Mouse (Mus musculus) layer of hippocampus, postnatal 36 days (tissue): ENCODE data around the gene Igsf23. TPM values are rescaled to one million over a fixed set of nuclear protein-coding genes. Genes with fewer than 3 reads are reported as not detected.
"Not testable (repeated sequence)": the region's sequence is repeated elsewhere in the genome, so short reads cannot be mapped to it uniquely, and the experiment has no call there.

Experiments
- DNase-seq, 2 experiments: peaks; one replicate each; pipeline ENCODE4 v3.0.0; 2022
- total RNA-seq, 2 experiments: library from RNA; stranded (reverse); gene quantifications; 2 replicates each; pipeline ENCODE4 v1.2.3; 2021

Igsf23 gene
- total RNA-seq = not detected

DNA sequence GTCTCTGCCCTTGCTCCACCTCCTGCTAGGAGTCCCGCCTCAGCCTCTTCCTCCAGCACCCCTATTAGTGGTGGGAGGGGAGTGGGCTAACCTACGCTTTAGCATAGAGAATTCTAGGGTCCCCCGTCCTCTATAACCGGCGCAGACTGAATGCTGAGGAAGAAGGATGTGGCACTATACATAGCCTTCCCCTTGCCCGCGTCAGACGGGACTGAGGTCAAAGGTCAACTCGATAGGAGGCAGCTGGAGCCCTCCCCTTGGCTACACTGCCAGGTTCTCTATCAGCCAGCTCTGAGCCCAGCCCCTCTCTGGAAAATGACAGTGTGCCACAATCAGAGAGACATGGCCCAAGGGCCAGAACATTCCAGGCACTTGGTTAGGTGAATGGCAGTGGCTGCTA lies at the start of gene Igsf23:
TSS of gene Igsf23 (minus strand) at position 168 of the 400 bp plus-strand sequence.
- DNase-seq = no peak

DNA sequence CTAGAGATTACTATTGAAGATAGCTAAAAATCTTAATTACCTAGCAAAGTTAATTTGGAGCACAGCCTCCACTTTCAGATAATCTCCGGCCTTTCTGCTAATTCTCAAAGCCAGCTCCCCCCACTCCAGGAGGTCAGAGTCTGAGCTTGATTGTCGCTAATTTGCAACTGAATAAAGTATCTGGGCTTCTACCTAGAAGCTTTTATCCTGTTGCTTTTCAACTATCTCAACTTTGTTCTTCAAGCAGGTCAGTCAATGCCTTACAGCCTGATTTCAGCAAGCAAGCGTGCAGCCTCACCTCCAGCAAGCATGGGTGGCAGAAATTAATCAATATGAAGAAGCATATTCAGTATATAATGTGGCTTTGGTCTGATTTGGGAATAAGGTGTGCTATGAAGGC lies 46.2 kb upstream of the Igsf23 start:
- DNase-seq = not testable (repeated sequence)

DNA sequence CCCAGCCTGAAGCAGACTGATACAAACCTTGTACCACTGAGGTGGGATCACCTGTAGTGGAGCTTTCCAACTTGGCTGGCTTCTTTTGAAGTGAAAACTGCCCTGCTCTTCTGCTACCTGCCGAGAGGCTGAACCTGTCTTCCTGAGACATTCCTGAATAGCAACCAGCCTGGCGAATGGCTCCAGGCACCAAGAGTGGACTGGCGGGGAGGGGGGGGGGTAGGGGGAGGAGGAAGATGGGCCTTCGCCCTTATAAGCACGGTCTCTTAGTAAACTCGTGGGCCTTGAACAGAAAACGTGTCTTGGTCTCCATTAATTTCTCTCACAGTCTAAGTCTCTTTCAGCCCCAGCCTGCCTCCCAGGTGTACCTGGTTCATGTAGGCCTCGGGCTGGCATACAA lies 40.6 kb upstream of the Igsf23 start, which contains the start of gene Nlrp9b:
TSS of gene Nlrp9b (plus strand) at position 301 of the 400 bp plus-strand sequence.
- DNase-seq = not testable (repeated sequence)

GRCm38 (mm10) chr7:19971516-19971915 lies 21.0 kb upstream of the Igsf23 start:
- DNase-seq = no peak

- no peak for DNase-seq
Observed at GRCm38 (mm10) chr7:19970196-19970595, 19.6 kb upstream of the Igsf23 start.

DNA sequence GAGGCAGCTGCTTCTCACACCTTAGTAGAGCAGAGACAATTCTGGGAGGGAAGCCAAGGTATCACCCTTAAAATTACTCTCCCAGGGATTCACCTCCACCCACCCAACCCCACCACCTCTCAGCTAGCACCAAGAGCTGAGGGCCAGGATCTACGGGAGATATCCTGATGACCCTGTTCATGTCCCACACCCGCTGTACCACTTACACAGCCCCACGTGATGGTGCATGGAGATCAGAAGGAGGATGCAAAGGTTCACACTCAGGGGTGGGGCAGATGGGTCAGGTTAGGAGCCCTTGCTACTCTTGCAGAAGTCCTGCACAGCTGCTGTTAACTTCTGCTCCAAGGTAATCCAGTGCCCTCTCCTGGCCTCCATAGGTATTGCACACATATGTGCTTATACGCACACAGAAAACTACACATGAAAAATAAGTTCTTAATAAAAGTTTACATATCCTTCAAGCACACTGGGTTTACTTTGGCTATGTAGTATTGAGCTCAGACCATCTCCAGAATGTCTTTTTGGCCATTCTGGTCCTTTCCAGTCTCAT lies 19.1 kb upstream of the Igsf23 start:
- DNase-seq = no peak

DNA sequence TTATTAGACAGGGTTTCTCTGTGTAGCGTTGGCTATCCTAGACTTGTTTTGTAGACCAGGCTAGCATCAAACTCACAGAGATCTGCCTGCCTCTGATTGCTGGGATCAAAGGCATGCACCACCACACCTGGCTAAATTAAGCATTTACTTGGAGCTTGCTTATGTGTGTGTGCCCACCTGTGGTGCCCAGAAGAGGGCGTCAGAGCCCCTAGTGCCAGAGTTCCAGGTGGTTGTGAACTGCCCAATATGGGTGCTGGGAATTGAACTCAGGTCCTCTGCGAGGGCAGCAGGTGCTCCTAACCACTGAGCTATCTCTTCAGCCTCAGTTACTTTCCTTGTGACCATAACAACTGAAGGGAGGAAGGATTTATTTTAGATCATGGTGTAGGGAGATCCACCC lies 18.6 kb upstream of the Igsf23 start:
- no peak for DNase-seq

DNA sequence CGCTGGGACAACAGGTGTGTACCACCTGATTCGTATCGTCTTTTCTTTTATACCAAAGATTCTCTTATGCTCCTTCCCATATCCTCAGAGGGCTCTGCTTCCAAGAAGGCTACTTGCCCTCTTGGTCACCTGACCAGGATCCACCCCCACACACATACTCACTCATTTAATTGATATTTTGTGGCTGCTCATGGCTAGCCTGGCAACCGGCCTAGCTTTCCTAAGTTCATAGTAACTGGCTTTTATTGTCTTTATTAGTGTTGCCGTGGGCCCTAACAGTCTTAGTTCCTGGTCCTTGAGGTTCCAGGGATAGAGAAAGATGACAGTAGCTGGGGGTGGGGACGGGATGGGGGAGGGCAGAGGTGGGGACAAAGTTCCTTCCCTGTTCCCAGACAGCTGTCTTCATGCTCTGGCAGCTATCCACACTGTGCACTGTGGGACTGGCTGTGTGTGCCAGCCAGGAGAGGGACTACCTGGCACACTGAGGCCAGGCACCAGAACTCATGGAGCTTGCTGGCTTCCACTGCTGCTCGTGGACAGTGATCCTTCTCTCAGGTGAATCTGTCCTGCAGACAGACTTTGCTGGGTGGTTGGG lies 14.5 kb upstream of the Igsf23 start, which contains the start of gene Ceacam20:
TSS of gene Ceacam20 (plus strand) at position 428 of the 595 bp plus-strand sequence.
- DNase-seq = no peak

DNA sequence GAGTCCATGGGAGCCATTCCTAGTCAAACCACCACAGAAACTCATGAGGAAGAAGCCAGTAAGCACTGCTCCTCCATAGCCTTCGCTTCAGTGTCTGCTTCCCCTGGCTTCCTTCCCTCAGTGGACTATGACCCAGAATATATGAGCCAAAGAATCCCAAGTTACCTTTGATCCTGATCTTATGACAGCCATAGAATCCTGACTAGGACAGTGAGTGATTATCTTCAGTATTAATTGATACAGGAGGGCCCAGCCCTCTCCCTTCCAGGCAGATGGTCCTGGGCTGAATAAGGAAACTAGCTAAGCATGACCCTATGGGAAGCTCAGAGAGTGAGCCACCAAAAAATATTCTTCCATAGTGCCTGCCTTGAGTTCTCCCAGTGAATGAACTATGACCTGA lies 11.9 kb upstream of the Igsf23 start:
- no peak for DNase-seq

DNA sequence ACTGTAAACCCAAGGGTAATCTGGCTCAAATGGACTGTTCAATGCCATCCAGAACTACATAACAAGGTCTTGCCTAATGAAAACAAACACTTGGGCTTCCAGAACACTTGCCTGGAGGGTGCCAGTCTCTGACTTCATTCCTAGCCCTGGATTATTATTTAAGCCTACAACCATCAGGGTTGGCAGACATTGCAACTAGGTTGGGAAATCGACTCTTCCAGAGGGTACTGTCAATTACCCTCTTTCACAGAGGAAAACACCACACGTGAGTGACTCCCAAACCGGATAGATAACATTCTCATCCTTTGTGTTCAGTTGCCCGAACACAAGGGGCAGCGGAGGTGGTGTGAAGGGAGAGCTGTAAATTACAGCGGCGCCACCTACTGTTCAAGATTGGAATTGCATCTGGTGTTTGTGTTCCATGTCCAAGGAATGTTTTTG lies 5.8 kb upstream of the Igsf23 start:
- DNase-seq = peak; percentile 75 to 84

DNA sequence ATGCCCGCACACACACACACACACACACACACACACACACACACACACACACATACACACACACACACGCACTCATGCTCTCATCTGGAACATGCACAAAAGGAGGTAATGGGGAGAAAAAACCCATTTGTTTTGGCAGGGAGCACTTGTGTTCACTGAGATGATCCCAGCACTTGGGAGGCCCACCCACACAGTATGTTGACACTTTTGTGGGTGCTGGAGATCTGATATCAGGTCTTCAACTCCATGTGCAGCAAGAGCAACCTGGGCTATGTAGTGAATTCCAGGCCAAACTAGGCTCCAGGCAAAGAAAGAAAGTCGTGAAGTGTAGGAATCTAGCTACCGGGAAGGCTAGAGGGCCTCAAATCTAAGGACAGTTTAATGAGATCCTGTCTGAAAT lies 5.3 kb upstream of the Igsf23 start:
- DNase-seq = no peak

GRCm38 (mm10) chr7:19953054-19953453 lies 2.5 kb upstream of the Igsf23 start:
- DNase-seq = no peak

- DNase-seq = no peak
Observed at GRCm38 (mm10) chr7:19952320-19952986, 1.9 kb upstream of the Igsf23 start.

DNA sequence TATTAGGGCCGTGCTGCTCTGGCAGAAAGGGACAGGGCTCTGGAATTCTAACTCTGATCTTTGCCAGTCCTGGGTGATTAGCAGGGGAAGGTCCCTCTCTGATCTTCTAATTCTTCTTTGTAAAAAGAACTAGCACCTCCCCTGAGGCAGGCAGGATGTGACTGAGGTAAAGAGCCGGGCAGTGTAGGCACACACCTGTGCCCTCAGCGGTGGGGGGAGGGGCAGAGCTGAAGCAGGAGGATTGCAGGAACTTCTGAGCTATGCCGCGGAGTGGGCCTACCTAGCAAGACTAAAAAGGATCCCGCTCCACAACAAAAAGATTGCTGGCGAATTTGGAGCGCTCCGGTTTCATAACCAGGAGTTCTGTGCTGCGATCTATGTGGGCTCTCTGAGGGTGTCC lies 560 bp downstream of the Igsf23 start:
- DNase-seq = no peak

- no peak for DNase-seq
Observed at GRCm38 (mm10) chr7:19948956-19949355, 1.6 kb downstream of the Igsf23 start.

DNA sequence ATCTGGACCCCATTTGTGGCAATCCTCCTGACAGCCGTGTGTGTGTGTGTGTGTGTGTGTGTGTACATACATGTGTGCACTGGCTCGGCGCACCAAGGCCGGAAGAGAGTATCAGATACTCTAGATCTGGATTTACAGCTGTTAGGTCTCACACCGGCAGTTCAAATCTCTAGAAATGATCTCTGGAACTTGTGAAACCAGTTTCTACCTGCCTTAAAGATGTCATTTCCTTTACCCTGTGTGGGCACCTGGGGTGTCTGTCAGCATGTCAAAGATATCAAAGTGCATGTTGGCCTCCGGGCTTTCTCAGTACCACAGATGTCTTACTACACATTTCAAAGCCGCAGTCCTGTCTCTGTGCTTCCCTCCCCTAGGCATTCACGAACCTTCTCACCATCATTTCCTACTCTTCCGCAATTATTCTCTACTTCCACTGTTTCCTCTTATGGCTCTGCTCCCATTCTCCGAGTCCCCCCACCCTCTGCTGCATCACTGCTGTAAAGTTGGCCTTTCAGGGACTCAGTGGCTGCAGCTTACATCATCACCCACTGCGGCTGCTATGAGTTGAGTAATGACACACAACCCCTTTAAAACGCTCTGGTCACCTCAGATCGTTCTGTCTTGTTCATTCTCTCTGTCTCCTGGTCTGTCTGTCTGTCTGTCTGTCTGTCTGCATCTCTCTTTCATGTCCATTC lies 4.6 kb downstream of the Igsf23 start:
- no peak for DNase-seq

DNA sequence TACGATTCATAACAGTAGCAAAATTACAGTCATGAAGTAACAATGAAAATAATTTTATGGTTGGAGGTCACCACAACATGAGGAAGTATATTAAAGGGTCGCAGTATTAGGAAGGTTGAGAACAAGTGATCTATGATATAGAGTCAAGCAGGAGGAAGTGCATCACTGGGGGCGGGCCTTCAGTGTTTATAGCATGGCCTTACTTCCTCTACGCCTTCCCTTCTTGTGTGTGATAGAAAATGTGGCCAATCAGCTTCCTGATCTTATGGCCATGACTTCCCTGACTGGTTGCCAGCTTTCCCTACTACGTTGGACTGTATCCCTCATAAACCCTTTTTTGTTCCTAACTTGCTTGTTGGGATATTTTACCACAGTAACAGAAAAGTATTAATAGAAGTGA lies 5.4 kb downstream of the Igsf23 start:
- DNase-seq = no peak

DNA sequence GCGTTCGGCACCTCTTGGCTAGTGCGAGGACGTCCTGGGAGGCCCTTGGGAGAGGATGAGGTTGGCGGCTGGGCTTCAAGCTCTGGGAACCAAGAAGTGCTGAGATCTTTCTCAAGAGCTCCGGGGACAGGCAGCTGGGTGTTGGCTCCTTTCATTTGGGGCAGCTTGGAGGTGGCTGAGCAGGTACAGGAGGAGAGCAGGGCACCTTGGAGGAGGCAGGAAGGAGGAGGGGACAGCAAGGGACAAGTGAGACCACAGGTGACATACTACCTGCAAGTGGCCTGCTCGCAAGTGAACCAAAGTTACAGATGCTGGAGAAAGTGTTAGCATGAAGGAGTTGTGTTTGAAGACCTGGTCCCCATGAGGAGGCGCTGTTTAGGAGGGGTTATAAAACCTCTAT lies 5.8 kb downstream of the Igsf23 start:
- no peak for DNase-seq

DNA sequence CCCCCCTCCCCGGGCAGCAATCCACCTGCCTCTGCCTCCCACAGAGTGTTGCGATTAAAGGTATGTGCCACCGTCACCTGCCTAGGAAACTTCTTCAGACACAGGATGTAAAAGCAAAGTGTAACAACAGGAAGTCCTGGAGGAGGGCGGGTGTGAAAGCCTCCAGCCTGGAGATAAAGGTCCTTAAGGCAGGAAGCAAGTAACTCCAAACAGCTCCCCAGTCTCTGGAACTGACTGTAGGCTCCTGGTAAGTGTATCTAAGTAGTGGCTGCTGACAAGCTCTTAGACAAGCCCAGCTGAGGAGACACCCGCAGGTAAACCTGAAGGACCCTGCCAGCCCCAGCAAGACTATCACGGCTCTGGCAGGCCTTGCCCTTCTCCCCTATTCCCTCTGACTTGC lies 10.3 kb downstream of the Igsf23 start:
- no peak for DNase-seq

- peak; percentile 38 to 51 for DNase-seq
Observed at GRCm38 (mm10) chr7:19939555-19940235, 10.9 kb downstream of the Igsf23 start.

DNA sequence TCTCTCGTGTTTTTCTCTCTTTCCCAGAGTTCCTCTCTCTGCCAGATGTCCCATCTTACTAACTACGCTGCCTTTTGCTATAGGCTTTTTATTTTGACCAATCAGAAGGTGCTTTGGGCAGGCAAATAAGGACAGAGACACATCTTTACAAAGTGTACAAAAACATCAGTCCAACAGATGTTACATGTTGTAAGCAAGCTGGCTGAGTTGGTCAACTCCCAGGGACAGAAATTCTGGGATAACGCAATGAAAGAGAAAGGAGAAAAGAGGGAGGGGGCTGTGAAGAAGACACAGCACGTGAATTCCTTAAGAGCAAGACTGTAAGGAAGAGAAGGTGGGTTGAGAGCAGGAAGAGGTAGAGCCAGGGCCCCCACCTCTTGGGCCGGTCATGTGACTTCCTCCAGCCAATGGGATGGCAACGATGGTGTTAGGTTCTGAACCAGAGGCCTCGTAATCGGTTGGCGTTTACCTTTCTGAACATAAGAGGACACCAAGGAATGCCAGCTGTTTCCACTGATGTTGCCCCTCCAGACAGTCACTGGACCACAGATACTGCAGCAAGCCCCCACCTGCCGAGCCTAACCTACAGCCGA lies 13.2 kb downstream of the Igsf23 start:
- no peak for DNase-seq

DNA sequence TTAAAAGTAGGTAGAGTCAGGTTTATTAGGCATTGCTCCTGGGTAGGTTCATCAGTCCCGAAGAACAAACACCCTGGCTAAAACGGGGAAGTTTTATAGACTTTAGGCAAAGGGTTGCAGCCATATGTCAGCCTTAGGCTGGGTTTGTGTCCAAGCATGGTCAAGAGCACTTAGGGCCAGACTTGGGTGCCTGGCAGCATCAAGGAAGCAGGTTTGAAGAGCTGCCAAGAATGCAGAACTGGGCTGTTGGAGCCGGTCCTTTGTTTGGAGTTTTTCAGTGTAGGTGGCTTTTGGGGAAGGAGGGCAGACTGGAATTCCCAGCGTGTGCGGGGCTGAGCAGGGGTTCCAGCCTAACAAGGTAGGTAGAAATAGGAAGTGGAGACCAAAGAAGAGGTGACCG lies 14.6 kb downstream of the Igsf23 start:
- no peak for DNase-seq
